Mouse (Mus musculus): Measurements from ENCODE around the gene Tefm.
"Not testable (repeated sequence)": the region's sequence is repeated elsewhere in the genome, so short reads cannot be mapped to it uniquely, and the experiment has no call there.

The Tefm gene

GRCm38 (mm10) chr11:80141825-80142521 is at the start of gene Tefm:
Tefm (minus strand) TSS chr11:80142175.
- in situ Hi-C loops (cut with MboI) = no loop called here

GRCm38 (mm10) chr11:80190280-80190679 is 48.3 kb upstream of the Tefm start:
- in situ Hi-C loops (cut with MboI) = no loop called here

DNA sequence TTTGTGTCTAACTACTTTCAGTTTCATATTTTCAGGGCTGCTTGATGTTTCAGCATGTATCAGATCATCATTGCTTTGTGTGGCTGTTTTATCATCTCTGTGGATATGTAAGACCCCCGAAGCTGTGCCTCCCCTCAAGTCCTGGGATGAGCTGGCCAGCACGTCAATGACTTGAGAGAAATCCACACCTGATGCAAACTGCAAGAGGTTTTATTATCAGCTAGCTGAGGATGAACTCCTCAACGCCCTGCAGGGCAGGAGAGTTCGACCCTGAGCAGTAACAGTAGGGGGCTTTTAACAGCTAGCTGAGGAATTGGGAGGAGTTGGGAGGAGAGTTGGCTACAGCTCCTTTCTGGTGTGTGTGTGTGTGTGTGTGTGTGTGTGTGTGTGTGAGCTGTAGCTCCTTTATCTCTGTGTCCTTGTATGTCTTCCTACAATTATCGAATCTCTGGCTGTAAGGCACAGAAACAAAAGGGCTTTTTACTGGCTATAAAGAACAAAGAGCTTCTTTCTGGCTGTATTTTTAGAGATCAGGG is 43.5 kb upstream of the Tefm start:
- in situ Hi-C loops (cut with MboI) = not testable (repeated sequence)

- in situ Hi-C loops (cut with MboI) = no loop called here
Observed at GRCm38 (mm10) chr11:80184531-80185071, 42.6 kb upstream of the Tefm start.

- in situ Hi-C loops (cut with MboI) = no loop called here
Observed at GRCm38 (mm10) chr11:80183705-80184255, 41.8 kb upstream of the Tefm start, which contains the start of gene Rnf135. Rnf135 (plus strand) TSS chr11:80183851.

- in situ Hi-C loops (cut with MboI) = not testable (repeated sequence)
Observed at GRCm38 (mm10) chr11:80183054-80183704, 41.2 kb upstream of the Tefm start.

GRCm38 (mm10) chr11:80181021-80181749 is 39.2 kb upstream of the Tefm start:
- in situ Hi-C loops (cut with MboI) = no loop called here

GRCm38 (mm10) chr11:80178316-80178715 is 36.3 kb upstream of the Tefm start:
- in situ Hi-C loops (cut with MboI) = no loop called here

DNA sequence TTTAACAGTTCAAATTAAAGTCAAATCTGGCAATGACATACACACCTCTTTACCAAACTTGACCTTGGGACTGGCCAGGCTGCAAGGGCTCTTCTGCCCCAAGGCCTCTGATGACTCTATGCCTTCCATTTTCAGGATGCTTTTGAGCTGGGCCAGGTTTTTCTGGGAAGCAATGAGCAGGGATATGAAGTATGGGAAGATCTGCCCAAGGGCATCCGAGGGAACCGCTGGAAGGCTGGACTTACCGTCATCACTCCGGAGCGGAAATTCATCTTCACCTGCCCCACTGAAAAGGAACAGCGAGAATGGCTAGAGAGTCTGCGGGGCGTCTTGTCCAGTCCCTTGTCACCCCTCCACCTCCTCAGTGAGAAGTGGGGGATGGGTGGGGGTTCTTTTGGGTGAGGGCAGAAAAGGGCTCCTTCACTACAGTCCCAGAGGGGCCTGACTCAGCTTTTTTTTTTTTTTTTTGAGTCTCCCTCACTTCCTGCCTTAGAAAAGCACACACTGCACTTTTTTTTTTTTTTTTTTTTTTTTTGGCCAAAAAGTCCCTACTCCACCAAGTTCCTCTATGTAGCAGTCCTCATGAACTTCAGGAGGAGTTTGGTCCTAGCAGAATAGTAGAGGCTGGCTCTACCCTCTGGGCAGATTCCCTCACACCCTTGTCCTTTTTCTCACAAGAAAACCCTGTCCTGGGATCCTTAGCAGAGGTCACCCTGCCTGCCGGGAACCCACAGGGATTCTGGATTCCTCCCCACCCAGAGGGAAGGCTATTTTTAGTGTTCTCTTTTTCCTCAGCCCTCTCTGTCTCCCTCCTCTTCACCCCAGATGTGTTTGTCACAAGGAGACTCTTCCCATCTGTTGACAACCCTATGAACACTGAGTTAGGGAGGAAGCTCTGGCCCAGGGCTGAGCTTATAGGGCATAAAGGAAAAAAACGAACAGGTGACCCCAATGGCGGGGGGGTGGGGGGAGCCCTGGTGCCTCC is 35.2 kb upstream of the Tefm start:
- in situ Hi-C loops (cut with MboI) = no loop called here

- in situ Hi-C loops (cut with MboI) = no loop called here
Observed at GRCm38 (mm10) chr11:80173963-80174670, 32.1 kb upstream of the Tefm start.

- in situ Hi-C loops (cut with MboI) = no loop called here
Observed at GRCm38 (mm10) chr11:80171884-80172283, 29.9 kb upstream of the Tefm start.

GRCm38 (mm10) chr11:80170351-80170750 is 28.4 kb upstream of the Tefm start:
- in situ Hi-C loops (cut with MboI) = no loop called here

- in situ Hi-C loops (cut with MboI) = no loop called here
Observed at GRCm38 (mm10) chr11:80169629-80170028, 27.7 kb upstream of the Tefm start.

- in situ Hi-C loops (cut with MboI) = no loop called here
Observed at GRCm38 (mm10) chr11:80168611-80169249, 26.8 kb upstream of the Tefm start.

GRCm38 (mm10) chr11:80168121-80168520 is 26.1 kb upstream of the Tefm start:
- in situ Hi-C loops (cut with MboI) = no loop called here

DNA sequence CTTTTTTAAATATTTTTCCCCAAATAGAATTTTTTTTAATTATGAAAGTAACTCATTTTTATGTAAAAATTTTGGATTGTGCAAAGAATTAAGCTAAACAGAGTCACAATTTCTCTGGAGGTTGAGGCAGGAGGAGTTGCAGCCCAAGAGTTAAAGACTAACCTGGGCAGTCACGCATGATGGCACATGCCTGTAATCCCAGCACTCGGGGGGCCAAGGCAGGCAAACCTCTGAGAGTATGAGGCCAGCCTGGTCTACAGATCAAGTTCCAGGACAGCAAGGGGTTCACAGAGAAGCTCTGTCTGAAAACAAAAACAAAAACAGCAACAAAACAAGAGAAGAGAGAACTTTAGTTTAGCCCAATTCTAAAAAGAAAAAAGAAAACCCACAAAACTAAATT is 22.2 kb upstream of the Tefm start:
- in situ Hi-C loops (cut with MboI) = no loop called here

- in situ Hi-C loops (cut with MboI) = no loop called here
Observed at GRCm38 (mm10) chr11:80163362-80164116, 21.6 kb upstream of the Tefm start.

- in situ Hi-C loops (cut with MboI) = no loop called here
Observed at GRCm38 (mm10) chr11:80161041-80161440, 19.1 kb upstream of the Tefm start.

DNA sequence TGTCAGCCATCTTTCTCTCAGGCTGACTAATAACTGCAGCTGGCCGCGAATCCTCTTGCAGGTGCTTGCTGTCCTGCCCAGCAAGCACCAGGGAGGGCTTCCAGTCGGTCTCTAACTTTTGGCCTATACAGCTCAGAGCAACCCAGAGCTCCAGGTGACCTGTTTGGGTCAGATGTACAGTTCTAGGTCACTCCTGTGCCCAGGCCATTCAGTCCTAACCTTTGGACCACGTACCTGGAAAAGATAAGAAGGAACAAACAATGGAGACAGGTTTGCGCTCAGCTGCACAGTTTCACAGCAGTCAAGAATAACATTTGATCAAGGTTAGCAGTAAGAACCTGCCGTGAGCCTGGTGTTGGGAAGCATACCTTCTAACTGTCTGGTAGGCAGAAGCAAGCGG is 17.0 kb upstream of the Tefm start:
- in situ Hi-C loops (cut with MboI) = no loop called here

Measured in mature B cell (primary cell).